Mouse (Mus musculus): ENCODE data around the gene Tph1.
A peak's percentile ranks its signal among the peaks of the same experiment; 100 is the strongest.

Tph1 gene

DNA sequence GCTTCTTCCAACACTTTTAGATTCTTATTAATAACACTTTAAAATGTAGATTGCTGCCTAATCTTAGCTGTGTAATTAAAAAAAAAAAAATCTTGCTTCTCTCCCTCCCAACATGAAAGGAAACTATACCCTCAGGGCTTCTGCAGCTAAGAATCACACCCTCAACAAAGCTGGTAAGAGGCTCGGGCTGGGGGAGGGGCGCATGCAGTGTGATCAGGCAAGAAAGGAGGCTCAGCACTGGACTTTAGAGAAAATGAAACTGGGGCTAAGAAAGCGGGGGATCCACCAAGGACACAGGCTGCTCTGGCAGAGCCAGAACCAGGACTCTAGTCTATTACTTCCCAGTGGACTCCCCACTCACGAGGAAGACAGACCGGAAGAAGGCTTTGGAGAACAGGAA is 71.2 kb downstream of the Tph1 start:
- peak; percentile 36 for DNase-seq (ENCODE audit: low read depth, low spot score)

DNA sequence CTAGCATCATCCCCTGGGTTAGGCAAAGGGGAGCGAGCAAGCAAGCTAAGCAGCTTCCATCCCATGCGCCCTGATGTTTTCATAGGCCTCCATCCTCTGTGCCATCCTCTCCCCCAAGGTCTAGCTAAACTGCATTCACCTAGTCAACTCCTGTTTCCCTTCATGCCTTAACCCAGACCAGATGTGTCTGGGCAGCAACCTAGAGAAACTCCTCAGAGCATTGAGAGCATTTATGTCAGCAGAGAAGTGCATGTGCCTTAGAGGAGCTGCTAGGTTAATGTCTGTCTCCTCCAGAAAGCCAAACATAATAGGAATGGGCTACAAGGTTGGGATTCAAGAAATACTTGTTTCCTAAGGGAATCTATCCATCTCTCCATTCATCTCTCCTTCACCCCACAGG is 75.3 kb downstream of the Tph1 start:
- no peak for DNase-seq (ENCODE audit: low read depth, low spot score)

Measured in retina, postnatal 7 days (tissue).